Mouse (Mus musculus): ENCODE results near the gene Rnf157. TPM values are rescaled to one million over a fixed set of nuclear protein-coding genes. Genes with fewer than 3 reads are reported as not detected.

Gene Rnf157
- polyA plus RNA-seq, 1 experiment from 2014 or later: 75.5 TPM

GRCm38 (mm10) chr11:116421102-116421501, 8.3 kb upstream of the Rnf157 start:
- Histone ChIP-seq H3K9ac (no peak overlapping the region), H3K9me3 (ENCODE audit: control insufficient read depth, low read length) (no peaks in the 10 kb centered on the region), H3K4me1 (replicated peaks; ENCODE audit: control insufficient read depth, insufficient read depth, low read length) (no peaks in the 10 kb centered on the region), H3K27ac (no peak overlapping the region), H3K27me3 (ENCODE audit: control insufficient read depth, insufficient read depth, low read length) (no peaks in the 10 kb centered on the region), H3K36me3 (replicated peaks; ENCODE audit: control insufficient read depth, insufficient read depth) (no peaks in the 10 kb centered on the region), H3K4me3 (replicated peaks; ENCODE audit: low read length) (no peak overlapping the region), H3K4me2 (replicated peaks) (no peak overlapping the region)
- 77% methylated on average over 6 of the region's 6 CpGs for WGBS
- ATAC-seq (ENCODE audit: low FRiP score) (no peak), DNase-seq (ENCODE audit: low spot score) (no peak)

GRCm38 (mm10) chr11:116418841-116419462, 6.1 kb upstream of the Rnf157 start:
- no peak for DNase-seq (ENCODE audit: low spot score)
- Histone ChIP-seq H3K9me3 (ENCODE audit: control insufficient read depth, low read length) (no peaks in the 10 kb centered on the region), H3K9ac (no peak overlapping the region), H3K27me3 (ENCODE audit: control insufficient read depth, insufficient read depth, low read length) (no peaks in the 10 kb centered on the region), H3K4me2 (replicated peaks) (no peak overlapping the region), H3K36me3 (replicated peaks; ENCODE audit: control insufficient read depth, insufficient read depth) (no peaks in the 10 kb centered on the region), H3K27ac (no peak overlapping the region), H3K4me1 (replicated peaks; ENCODE audit: control insufficient read depth, insufficient read depth, low read length) (no peaks in the 10 kb centered on the region), H3K4me3 (replicated peaks; ENCODE audit: low read length) (no peak overlapping the region)
- WGBS: 79% methylated on average over 6 of the region's 6 CpGs
- ATAC-seq (ENCODE audit: low FRiP score): no peak

- WGBS: 14% methylated on average over 2 of the region's 2 CpGs
- Histone ChIP-seq H3K4me2 (replicated peaks) (no peak overlapping the region), H3K4me1 (replicated peaks; ENCODE audit: control insufficient read depth, insufficient read depth, low read length) (no peaks in the 10 kb centered on the region; the same call in 1 of the 2 replicates), H3K36me3 (replicated peaks; ENCODE audit: control insufficient read depth, insufficient read depth) (no peaks in the 10 kb centered on the region), H3K27ac (no peak overlapping the region), H3K4me3 (replicated peaks; ENCODE audit: low read length) (no peak overlapping the region), H3K9me3 (ENCODE audit: control insufficient read depth, low read length) (no peaks in the 10 kb centered on the region), H3K27me3 (ENCODE audit: control insufficient read depth, insufficient read depth, low read length) (no peaks in the 10 kb centered on the region), H3K9ac (no peak overlapping the region)
- ATAC-seq (ENCODE audit: low FRiP score) (no peak), DNase-seq (ENCODE audit: low spot score) (no peak)
Observed at GRCm38 (mm10) chr11:116418194-116418840, 5.5 kb upstream of the Rnf157 start.

- H3K4me3 ChIP-seq (replicated peaks; ENCODE audit: low read length): no peak overlapping the region
- H3K4me2 ChIP-seq (replicated peaks): no peak overlapping the region
- H3K36me3 ChIP-seq (replicated peaks; ENCODE audit: control insufficient read depth, insufficient read depth): no peaks in the 10 kb centered on the region
- H3K4me1 ChIP-seq (replicated peaks; ENCODE audit: control insufficient read depth, insufficient read depth, low read length): no peaks in the 10 kb centered on the region; the same call in 1 of the 2 replicates
- H3K27ac ChIP-seq: no peak overlapping the region
- no peaks in the 10 kb centered on the region for H3K9me3 ChIP-seq (ENCODE audit: control insufficient read depth, low read length)
- no peaks in the 10 kb centered on the region for H3K27me3 ChIP-seq (ENCODE audit: control insufficient read depth, insufficient read depth, low read length)
- no peak overlapping the region for H3K9ac ChIP-seq
- no peak for DNase-seq (ENCODE audit: low spot score)
- 89% methylated on average over 5 of the region's 5 CpGs for WGBS
- no peak for ATAC-seq (ENCODE audit: low FRiP score)
Observed at GRCm38 (mm10) chr11:116417054-116417453, 4.2 kb upstream of the Rnf157 start.

- 80% methylated on average over 6 of the region's 6 CpGs for WGBS
- Histone ChIP-seq H3K4me1 (replicated peaks; ENCODE audit: control insufficient read depth, insufficient read depth, low read length) (peaks cover 5% of the 10 kb centered on the region), H3K27me3 (ENCODE audit: control insufficient read depth, insufficient read depth, low read length) (no peaks in the 10 kb centered on the region), H3K27ac (no peak overlapping the region), H3K9ac (no peak overlapping the region), H3K36me3 (replicated peaks; ENCODE audit: control insufficient read depth, insufficient read depth) (no peaks in the 10 kb centered on the region), H3K9me3 (ENCODE audit: control insufficient read depth, low read length) (no peaks in the 10 kb centered on the region), H3K4me3 (replicated peaks; ENCODE audit: low read length) (no peak overlapping the region), H3K4me2 (replicated peaks) (no peak overlapping the region)
- ATAC-seq (ENCODE audit: low FRiP score): no peak
- no peak for DNase-seq (ENCODE audit: low spot score)
Observed at GRCm38 (mm10) chr11:116416196-116416943, 3.5 kb upstream of the Rnf157 start.

- Histone ChIP-seq H3K9ac (peak overlapping the region; percentile 95), H3K4me2 (replicated peaks) (peak overlapping the region; percentile 74), H3K9me3 (ENCODE audit: control insufficient read depth, low read length) (no peaks in the 10 kb centered on the region), H3K4me3 (replicated peaks; ENCODE audit: low read length) (peak overlapping the region; percentile 88), H3K4me1 (replicated peaks; ENCODE audit: control insufficient read depth, insufficient read depth, low read length) (peaks cover 15% of the 10 kb centered on the region), H3K27ac (peak overlapping the region; percentile 97), H3K36me3 (replicated peaks; ENCODE audit: control insufficient read depth, insufficient read depth) (no peaks in the 10 kb centered on the region), H3K27me3 (ENCODE audit: control insufficient read depth, insufficient read depth, low read length) (no peaks in the 10 kb centered on the region)
- peak; percentile 9; the same call in 1 of the 2 replicates for ATAC-seq (ENCODE audit: low FRiP score)
- peak; percentile 33 for DNase-seq (ENCODE audit: low spot score)
- 61% methylated on average over 4 of the region's 4 CpGs for WGBS
Observed at GRCm38 (mm10) chr11:116413631-116414022, 795 bp upstream of the Rnf157 start.

GRCm38 (mm10) chr11:116412028-116412827, 604 bp downstream of the Rnf157 start:
- no peaks in the 10 kb centered on the region for H3K27me3 ChIP-seq (ENCODE audit: control insufficient read depth, insufficient read depth, low read length)
- no peak for DNase-seq (ENCODE audit: low spot score)
- peak overlapping the region; percentile 95 for H3K9ac ChIP-seq
- H3K36me3 ChIP-seq (replicated peaks; ENCODE audit: control insufficient read depth, insufficient read depth): no peaks in the 10 kb centered on the region
- ATAC-seq (ENCODE audit: low FRiP score): peak; percentile 47
- peak overlapping the region; percentile 88 for H3K4me3 ChIP-seq (replicated peaks; ENCODE audit: low read length)
- peak overlapping the region; percentile 74 for H3K4me2 ChIP-seq (replicated peaks)
- H3K27ac ChIP-seq: peak overlapping the region; percentile 97
- under 1% methylated on average over 59 of the region's 76 CpGs for WGBS
- H3K4me1 ChIP-seq (replicated peaks; ENCODE audit: control insufficient read depth, insufficient read depth, low read length): peaks cover 15% of the 10 kb centered on the region
- H3K9me3 ChIP-seq (ENCODE audit: control insufficient read depth, low read length): no peaks in the 10 kb centered on the region

- Histone ChIP-seq H3K9ac (peak overlapping the region; percentile 95), H3K4me3 (replicated peaks; ENCODE audit: low read length) (peak overlapping the region; percentile 88), H3K4me1 (replicated peaks; ENCODE audit: control insufficient read depth, insufficient read depth, low read length) (peaks cover 15% of the 10 kb centered on the region), H3K36me3 (replicated peaks; ENCODE audit: control insufficient read depth, insufficient read depth) (0 out of 2 replicates have a peak, but pooled peaks cover under 1% of the 10 kb centered on the region), H3K9me3 (ENCODE audit: control insufficient read depth, low read length) (no peaks in the 10 kb centered on the region), H3K27me3 (ENCODE audit: control insufficient read depth, insufficient read depth, low read length) (no peaks in the 10 kb centered on the region), H3K27ac (no peak overlapping the region), H3K4me2 (replicated peaks) (peak overlapping the region; percentile 74)
- WGBS: 8% methylated on average over 6 of the region's 6 CpGs
- ATAC-seq (ENCODE audit: low FRiP score) (no peak), DNase-seq (ENCODE audit: low spot score) (peak; percentile 40)
Observed at GRCm38 (mm10) chr11:116411582-116411981, 1.2 kb downstream of the Rnf157 start.

All from hindbrain, embryonic 14.5 days (tissue).